Mouse (Mus musculus) CH12.LX (cell line): ENCODE measurements at regions not wholly inside any gene's neighbourhood (a gene's known extent, or its start where the extent isn't known, plus 50 kb on each side); places are given as distances from the start of the nearest gene placed in this dataset.

Experiments
- CTCF ChIP-seq, 2 experiments: IDR thresholded peaks in 1 of 2; conservative IDR thresholded peaks in 1 of 2; 2 replicates each; pipeline ENCODE4 v1.5.1; 2011 to 2012; ENCODE audit warnings: low read depth in 2 of 2, low read length in 2 of 2, improper control_type of control experiment in 1 of 2, inconsistent platforms in 1 of 2, mild to moderate bottlenecking in 1 of 2, moderate library complexity in 1 of 2
- TCF12 ChIP-seq: IDR thresholded peaks from 2 replicates; pipeline ENCODE4 v1.6.1; 2014; ENCODE audit warnings: low read depth, mild to moderate bottlenecking, inconsistent platforms, low read length, improper control_type of control experiment
- UBTF ChIP-seq: IDR thresholded peaks from 2 replicates; pipeline ENCODE4 v1.6.1; 2012; ENCODE audit warnings: low read depth, mild to moderate bottlenecking, inconsistent platforms, low read length, improper control_type of control experiment, moderate library complexity
- ZKSCAN1 ChIP-seq: IDR thresholded peaks from 2 replicates; pipeline ENCODE4 v1.6.1; 2012; ENCODE audit warnings: low read depth, inconsistent platforms, low read length, improper control_type of control experiment, borderline replicate concordance

GRCm38 (mm10) chr6:84381571-84381970, 212.1 kb downstream of the Cyp26b1 start:
- no peak for TF ChIP-seq ZKSCAN1
- TF ChIP-seq TCF12, result no peak
- no peak for TF ChIP-seq UBTF
- TF ChIP-seq CTCF (conservative IDR thresholded peaks at IDR 0.05 in 1 of 2, IDR thresholded peaks at IDR 0.05 in 1 of 2; ENCODE audit: low read depth in 2 of 2, low read length in 2 of 2), result no peak
